Mouse (Mus musculus) cerebellum, postnatal 4 days (tissue): ENCODE results near the gene Ttll1.
"Not testable (repeated sequence)": the region's sequence is repeated elsewhere in the genome, so short reads cannot be mapped to it uniquely, and the experiment has no call there.

Experiments used
- DNase-seq, 2 experiments: peaks; one replicate each; pipeline ENCODE4 v3.0.0; 2022; ENCODE audit warnings: low spot score in 2 of 2, mixed read lengths in 1 of 2

The Ttll1 gene

GRCm38 (mm10) chr15:83523638-83524332 lies 13.1 kb upstream of the Ttll1 start:
- no peak for DNase-seq

GRCm38 (mm10) chr15:83523196-83523595 lies 12.5 kb upstream of the Ttll1 start:
- DNase-seq: no peak

- DNase-seq: no peak
Observed at GRCm38 (mm10) chr15:83520861-83521382, 10.2 kb upstream of the Ttll1 start.

GRCm38 (mm10) chr15:83518215-83519048 lies 7.7 kb upstream of the Ttll1 start:
- peak in 1 of 2 experiments; percentile 64 for DNase-seq

GRCm38 (mm10) chr15:83515018-83515417 lies 4.3 kb upstream of the Ttll1 start:
- DNase-seq: no peak

GRCm38 (mm10) chr15:83512489-83513281 lies 2.0 kb upstream of the Ttll1 start:
- no peak for DNase-seq

GRCm38 (mm10) chr15:83509950-83510804 lies 516 bp downstream of the Ttll1 start:
- no peak for DNase-seq

- DNase-seq: not testable (repeated sequence)
Observed at GRCm38 (mm10) chr15:83501483-83501882, 9.2 kb downstream of the Ttll1 start.

GRCm38 (mm10) chr15:83500352-83500751 lies 10.3 kb downstream of the Ttll1 start:
- no peak for DNase-seq

- no peak for DNase-seq
Observed at GRCm38 (mm10) chr15:83499211-83499755, 11.4 kb downstream of the Ttll1 start.

GRCm38 (mm10) chr15:83497299-83497698 lies 13.4 kb downstream of the Ttll1 start:
- DNase-seq: no peak

- no peak for DNase-seq
Observed at GRCm38 (mm10) chr15:83495787-83496367, 14.8 kb downstream of the Ttll1 start.

- DNase-seq: no peak
Observed at GRCm38 (mm10) chr15:83495195-83495594, 15.5 kb downstream of the Ttll1 start.

- no peak for DNase-seq
Observed at GRCm38 (mm10) chr15:83494572-83494920, 16.1 kb downstream of the Ttll1 start.

- no peak for DNase-seq
Observed at GRCm38 (mm10) chr15:83493856-83494571, 16.7 kb downstream of the Ttll1 start.

- no peak for DNase-seq
Observed at GRCm38 (mm10) chr15:83491891-83492290, 18.8 kb downstream of the Ttll1 start.

GRCm38 (mm10) chr15:83489471-83489870 lies 21.2 kb downstream of the Ttll1 start:
- DNase-seq: no peak

- no peak for DNase-seq
Observed at GRCm38 (mm10) chr15:83487477-83488115, 23.1 kb downstream of the Ttll1 start.

- DNase-seq: no peak
Observed at GRCm38 (mm10) chr15:83484311-83484710, 26.4 kb downstream of the Ttll1 start.
